ENCODE assay signal across 13 mouse cellular contexts in genomic region chr16:44204331-44204730, GRCm38 (mm10). TPM values are rescaled to one million over a fixed set of nuclear protein-coding genes. Genes with fewer than 3 reads are reported as not detected.
DNase-seq lines count a peak whose midpoint lies in the region; ATAC-seq lines count a peak whose summit lies in the region.
"Had no signal": no experiment of that assay in that cellular context is flagged by ENCODE, and none has a peak within 500 bp of the region (broad histone marks: within the 10 kb centered on the region; RNA-seq: fewer than 3 reads in every experiment).

No protein-coding gene starts in this region.

- no peaks in the 10 kb centered on the region for H3K27me3 ChIP-seq in forebrain, embryonic 15.5 days
- no peaks in the 10 kb centered on the region for H3K27me3 ChIP-seq in forebrain, embryonic 11.5 days (ENCODE audit: control insufficient read depth, insufficient read depth, low read length)
- H3K27me3 ChIP-seq in intestine, embryonic 15.5 days (replicated peaks): no peaks in the 10 kb centered on the region
- H3K27me3 ChIP-seq: midbrain, embryonic 15.5 days; neural tube, embryonic 12.5 days had no signal

- H3K9ac ChIP-seq in forebrain, embryonic 15.5 days (replicated peaks): no peak overlapping the region
- no peak overlapping the region for H3K9ac ChIP-seq in forebrain, embryonic 11.5 days (ENCODE audit: low read length)
- no peak overlapping the region for H3K9ac ChIP-seq in intestine, embryonic 15.5 days
- H3K9ac ChIP-seq: midbrain, embryonic 15.5 days; neural tube, embryonic 12.5 days had no signal

- H3K4me3 ChIP-seq in forebrain, embryonic 15.5 days: no peak overlapping the region
- H3K4me3 ChIP-seq in forebrain, embryonic 11.5 days (ENCODE audit: low read depth, low read length): no peak overlapping the region
- no peak overlapping the region for H3K4me3 ChIP-seq in intestine, embryonic 15.5 days (replicated peaks)
- H3K4me3 ChIP-seq: midbrain, embryonic 15.5 days; neural tube, embryonic 12.5 days had no signal

- no peak overlapping the region; the same call in 1 of the 2 replicates for H3K27ac ChIP-seq in forebrain, embryonic 15.5 days (replicated peaks)
- H3K27ac ChIP-seq in forebrain, embryonic 11.5 days (ENCODE audit: low read depth, low read length): no peak overlapping the region
- H3K27ac ChIP-seq in intestine, embryonic 15.5 days: no peak overlapping the region
- H3K27ac ChIP-seq: midbrain, embryonic 15.5 days; neural tube, embryonic 12.5 days had no signal

- H3K9me3 ChIP-seq in forebrain, embryonic 15.5 days: no peaks in the 10 kb centered on the region
- H3K9me3 ChIP-seq in forebrain, embryonic 11.5 days (ENCODE audit: control insufficient read depth, low read length): no peaks in the 10 kb centered on the region
- no peaks in the 10 kb centered on the region for H3K9me3 ChIP-seq in intestine, embryonic 15.5 days
- H3K9me3 ChIP-seq: midbrain, embryonic 15.5 days; neural tube, embryonic 12.5 days had no signal

- H3K36me3 ChIP-seq in forebrain, embryonic 15.5 days: peaks cover 20% of the 10 kb centered on the region
- no peaks in the 10 kb centered on the region; the same call in 1 of the 2 replicates for H3K36me3 ChIP-seq in forebrain, embryonic 11.5 days (ENCODE audit: control insufficient read depth, insufficient read depth, low read length)
- H3K36me3 ChIP-seq in intestine, embryonic 15.5 days: peaks cover 20% of the 10 kb centered on the region; the same call in 1 of the 2 replicates

- DNase-seq in forebrain, embryonic 11.5 days (ENCODE audit: low spot score): no peak
- DNase-seq in testis, postnatal 14 days (ENCODE audit: low spot score): peak; percentile 9
- no peak for DNase-seq in testis, postnatal 10 days (ENCODE audit: low spot score)
- peak; percentile 18 for DNase-seq in layer of hippocampus, adult 9-10 months (ENCODE audit: low spot score)
- DNase-seq in gastrocnemius, adult 8-10 months (ENCODE audit: low spot score in 2 of 2): no peak
- no peak for DNase-seq in urinary bladder, postnatal 14 days (ENCODE audit: low spot score)
- DNase-seq: adrenal gland, postnatal 14 days; kidney, adult 2 months had no signal

- H3K4me1 ChIP-seq in forebrain, embryonic 15.5 days: no peaks in the 10 kb centered on the region
- H3K4me1 ChIP-seq in forebrain, embryonic 11.5 days (replicated peaks; ENCODE audit: control insufficient read depth, insufficient read depth, low read length): no peaks in the 10 kb centered on the region
- no peaks in the 10 kb centered on the region for H3K4me1 ChIP-seq in intestine, embryonic 15.5 days (replicated peaks)
- H3K4me1 ChIP-seq: midbrain, embryonic 15.5 days; neural tube, embryonic 12.5 days had no signal

- peak; percentile 58; the same call in 1 of the 2 replicates for ATAC-seq in forebrain, embryonic 15.5 days (replicated peaks)
- ATAC-seq in forebrain, embryonic 11.5 days (replicated peaks; ENCODE audit: low FRiP score): no peak
- no peak; the same call in 1 of the 2 replicates for ATAC-seq in intestine, embryonic 15.5 days
- ATAC-seq: midbrain, embryonic 15.5 days had no signal

- H3K4me2 ChIP-seq in forebrain, embryonic 15.5 days (replicated peaks): no peak overlapping the region
- H3K4me2 ChIP-seq in forebrain, embryonic 11.5 days (ENCODE audit: low read depth, low read length, severe bottlenecking): no peak overlapping the region
- H3K4me2 ChIP-seq in intestine, embryonic 15.5 days (replicated peaks): no peak overlapping the region
- H3K4me2 ChIP-seq: heart, embryonic 11.5 days; midbrain, embryonic 15.5 days; neural tube, embryonic 12.5 days had no signal

- 83% methylated on average over 6 of the region's 6 CpGs for WGBS in forebrain, embryonic 15.5 days
- 92% methylated on average over 6 of the region's 6 CpGs for WGBS in forebrain, embryonic 11.5 days
- 77% methylated on average over 6 of the region's 6 CpGs for WGBS in intestine, embryonic 15.5 days

RNA-seq across cellular contexts. Expression of gene Usf3, which starts 31.3 kb away (rescaled TPM):
- 3.5 and 3.7 TPM in 2 replicates for polyA plus RNA-seq in forebrain, embryonic 15.5 days (2015; fragmentation: Nextera tagmentation; extraction: Ambion mirVana)
- 5.5 and 5.8 TPM in 2 replicates for polyA plus RNA-seq in forebrain, embryonic 11.5 days (2014; fragmentation: Nextera tagmentation; extraction: Ambion mirVana)
- 2.6 and 3.0 TPM in 2 replicates for polyA plus RNA-seq in intestine, embryonic 15.5 days (2015; fragmentation: Nextera tagmentation; extraction: Ambion mirVana)
- 10 to 100 TPM; 32.1 to 59.9 (median 42.4) TPM for total RNA-seq in gastrocnemius, adult 8-10 months (2022)

Comparison
In these comparisons a context has a peak if more than half of its experiments do, and no peak if none do; other contexts are left out.
1. DNase-seq: peak in testis, postnatal 14 days (single experiment) and layer of hippocampus, adult 9-10 months (single experiment); none in forebrain, embryonic 11.5 days (single experiment), testis, postnatal 10 days (single experiment), gastrocnemius, adult 8-10 months (0 of 2) and urinary bladder, postnatal 14 days (single experiment).